Mouse (Mus musculus) kidney, postnatal 25 days (tissue): ENCODE measurements around the gene Trpm6.
A peak's percentile ranks its signal among the peaks of the same experiment; 100 is the strongest.

ENCODE experiments used
- DNase-seq, 2 experiments: peaks; one replicate each; pipeline ENCODE4 v3.0.0; 2021; ENCODE audit warnings: mixed read lengths in 2 of 2

The Trpm6 gene

GRCm38 (mm10) chr19:18890216-18890615 lies 140.4 kb downstream of the Trpm6 start:
- peak in 1 of 2 experiments; percentile 33 for DNase-seq

DNA sequence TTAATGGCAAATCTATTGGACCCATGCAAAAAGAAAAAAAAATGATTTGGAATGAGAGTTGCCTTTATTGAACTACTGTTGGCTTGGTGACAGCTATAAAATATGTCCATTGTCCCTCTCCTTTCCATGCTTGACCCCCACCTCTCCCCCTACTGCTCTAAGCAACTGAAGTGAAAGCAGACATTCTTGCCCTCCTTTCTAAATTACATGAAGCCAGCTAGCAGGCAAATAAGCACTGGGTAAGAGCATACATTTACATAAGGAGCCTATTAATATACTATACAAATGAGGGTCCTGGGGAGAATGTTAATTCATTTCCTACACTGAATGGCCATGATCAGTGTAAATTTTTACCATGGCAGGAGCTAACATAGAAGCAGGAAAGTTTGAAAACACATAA lies 148.5 kb downstream of the Trpm6 start:
- DNase-seq = no peak

GRCm38 (mm10) chr19:18902041-18902693 lies 152.4 kb downstream of the Trpm6 start:
- DNase-seq = peak; percentile 1 to 28

- no peak for DNase-seq
Measured at GRCm38 (mm10) chr19:18902694-18903067, 152.9 kb downstream of the Trpm6 start.

DNA sequence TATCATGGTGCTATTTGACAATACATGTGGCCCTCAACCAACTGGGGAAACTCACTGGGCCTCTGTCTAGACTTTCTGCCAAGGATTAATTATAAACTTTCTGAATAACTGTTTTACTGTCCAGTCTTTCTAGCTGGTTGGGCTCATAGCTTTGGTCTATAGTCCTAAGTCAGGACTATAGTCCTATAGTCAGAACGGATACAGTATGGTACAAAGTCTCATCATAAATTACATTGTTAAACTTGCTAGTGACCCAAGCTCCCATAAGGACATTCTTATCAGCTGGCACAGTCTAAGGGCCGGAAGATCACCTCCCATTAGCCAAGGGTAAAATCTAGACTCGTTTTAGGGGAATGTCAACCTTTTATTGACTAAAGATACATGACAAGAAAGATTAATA lies 155.7 kb downstream of the Trpm6 start:
- no peak for DNase-seq

DNA sequence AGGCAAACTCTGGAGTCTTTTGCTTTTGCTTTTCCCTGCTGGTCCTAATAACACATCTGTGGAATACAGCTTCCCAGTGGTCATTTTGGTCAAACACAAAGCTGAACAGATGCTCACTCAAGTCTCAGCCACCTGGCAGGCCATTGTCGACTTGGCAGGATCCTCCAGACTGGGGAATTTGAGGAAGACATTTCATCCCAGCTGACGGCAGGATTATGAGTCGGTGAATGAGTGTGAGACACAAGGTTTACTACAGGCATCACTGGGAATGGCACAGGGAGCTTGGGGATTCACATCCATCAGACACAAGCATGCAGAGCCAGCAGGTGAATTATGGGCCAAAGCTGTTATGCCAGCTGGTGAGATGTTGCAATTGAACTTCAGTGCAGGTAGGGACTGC lies 159.9 kb downstream of the Trpm6 start:
- peak in 1 of 2 experiments; percentile 36 for DNase-seq

GRCm38 (mm10) chr19:18911755-18912340 lies 162.1 kb downstream of the Trpm6 start:
- DNase-seq = peak; percentile 47 to 49

GRCm38 (mm10) chr19:18941391-18941790 lies 191.6 kb downstream of the Trpm6 start:
- DNase-seq = no peak
